Mouse (Mus musculus) heart, embryonic 11.5 days (tissue): ENCODE measurements around the gene Sox6. TPM values are rescaled to one million over a fixed set of nuclear protein-coding genes. Genes with fewer than 3 reads are reported as not detected.
A peak's percentile ranks its signal among the peaks of the same experiment; 100 is the strongest.
"Not testable (repeated sequence)": the region's sequence is repeated elsewhere in the genome, so short reads cannot be mapped to it uniquely, and the experiment has no call there.

Experiments
- ATAC-seq: fragments of 200-750 bp; cut with Nextera tagmentation; replicated peaks from 2 replicates; pipeline ENCODE4 v1.8.0; 2017; ENCODE audit warnings: moderate library complexity; ENCODE audit not compliant: insufficient number of reproducible peaks, low FRiP score, low TSS enrichment
- H3K27ac ChIP-seq: fragments of 300-500 bp; sonication (generic); 2 replicates; pipeline ENCODE4 v1.5.1; 2014; ENCODE audit warnings: mild to moderate bottlenecking, low read depth, low read length
- H3K27me3 ChIP-seq: fragments of 300-500 bp; sonication (generic); 2 replicates; pipeline ENCODE4 v1.6.1; 2014; ENCODE audit warnings: mild to moderate bottlenecking, low read length, mixed read lengths; ENCODE audit not compliant: control insufficient read depth, insufficient read depth
- H3K36me3 ChIP-seq: fragments of 300-500 bp; sonication (generic); 2 replicates; pipeline ENCODE4 v1.6.1; 2014; ENCODE audit warnings: mild to moderate bottlenecking, low read length, moderate library complexity, mixed read lengths; ENCODE audit not compliant: control insufficient read depth, insufficient read depth
- H3K4me1 ChIP-seq: fragments of 300-500 bp; sonication (generic); 2 replicates; pipeline ENCODE4 v1.6.1; 2014; ENCODE audit warnings: low read length; ENCODE audit not compliant: control insufficient read depth, insufficient read depth
- H3K4me2 ChIP-seq: fragments of 300-500 bp; sonication (generic); 2 replicates; pipeline ENCODE4 v1.6.1; 2014; ENCODE audit warnings: mild to moderate bottlenecking, moderate library complexity
- H3K4me3 ChIP-seq: fragments of 300-500 bp; sonication (generic); 2 replicates; pipeline ENCODE4 v1.5.1; 2014; ENCODE audit warnings: low read depth, low read length
- H3K9ac ChIP-seq: fragments of 300-500 bp; sonication (generic); 2 replicates; pipeline ENCODE4 v1.6.1; 2014; ENCODE audit warnings: mild to moderate bottlenecking, low read depth, low read length, moderate library complexity
- H3K9me3 ChIP-seq: fragments of 300-500 bp; sonication (generic); replicated peaks from 2 replicates; pipeline ENCODE4 v1.6.1; 2016; ENCODE audit warnings: low read length; ENCODE audit not compliant: control insufficient read depth
- WGBS: fragments of 180-500 bp; shearing (Covaris S2); extraction: QIAGEN DNeasy Blood & Tissue Kit; methylation state at CpG from one replicate; pipeline ENCODE4 v1.1.7; 2014; ENCODE audit not compliant: insufficient replicate concordance; 5-methylcytosine and 5-hydroxymethylcytosine counted together
- polyA plus RNA-seq: library from polyadenylated mRNA; unstranded; fragments of >200 nt; fragmentation: Nextera tagmentation; extraction: Ambion mirVana; gene quantifications from 2 replicates; pipeline ENCODE4 v1.2.1, GENCODE M21; 2014

The Sox6 gene
- 33.2 and 45.1 TPM in 2 replicates for polyA plus RNA-seq

DNA sequence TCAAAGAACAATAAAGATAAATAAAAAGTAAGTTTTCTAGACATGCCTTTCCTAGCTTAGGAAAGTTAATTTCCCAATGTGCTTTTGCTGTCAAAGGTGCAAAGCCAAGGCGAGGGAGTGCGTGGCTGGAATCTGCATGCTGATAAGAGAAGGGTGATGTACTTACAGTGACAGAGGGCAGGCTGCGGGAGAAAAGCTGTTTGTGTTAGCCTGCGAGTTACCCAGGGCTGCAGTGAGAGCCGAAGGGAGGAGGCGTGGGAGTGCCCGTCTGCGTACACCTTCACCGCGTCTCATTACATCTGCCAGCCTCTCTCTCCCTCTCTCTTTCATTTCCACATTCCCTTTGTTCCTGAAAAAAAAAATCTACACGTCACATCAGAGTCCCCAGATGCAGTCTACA, at the start of gene Sox6:
TSS of gene Sox6 (minus strand) at position 286 of the 400 bp plus-strand sequence.
- Histone ChIP-seq H3K4me3 (peak within 1 kb of the TSS; percentile 50), H3K9me3 (no peaks in the 10 kb centered on the region), H3K36me3 (no peaks in the 10 kb centered on the region), H3K27me3 (peaks cover 30% of the 10 kb centered on the region), H3K27ac (no peak within 1 kb of the TSS; the same call in 1 of the 2 replicates), H3K4me2 (peak within 1 kb of the TSS; percentile 97), H3K4me1 (peaks cover 7% of the 10 kb centered on the region; the same call in 1 of the 2 replicates), H3K9ac (peak within 1 kb of the TSS; percentile 54; the same call in 1 of the 2 replicates)
- 0% methylated on average over 11 of the region's 11 CpGs for WGBS
- ATAC-seq = no peak

DNA sequence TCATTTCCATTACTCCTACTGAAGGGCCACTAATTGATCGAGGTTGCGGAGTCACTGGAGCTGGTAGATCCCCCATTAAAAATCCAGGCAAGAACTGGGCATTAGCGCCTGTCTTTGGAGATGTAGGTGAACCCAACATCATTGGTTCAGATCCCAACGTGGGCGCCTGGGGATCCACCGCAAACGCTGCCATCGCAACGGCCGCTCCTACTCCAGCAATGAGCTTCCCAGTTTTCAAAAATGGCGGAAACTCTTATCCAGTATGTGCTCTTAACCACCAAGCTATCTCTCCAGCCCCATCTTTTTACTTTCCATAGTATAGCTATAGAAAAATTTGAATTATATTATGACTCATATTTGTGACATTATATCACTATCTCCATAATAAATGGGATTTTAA, 45.8 kb upstream of the Sox6 start, which contains the start of gene Gm4353:
TSS of gene Gm4353 (minus strand) at position 270 of the 400 bp plus-strand sequence.
- H3K9ac ChIP-seq, ATAC-seq, H3K4me3 ChIP-seq, H3K36me3 ChIP-seq, H3K9me3 ChIP-seq, H3K4me2 ChIP-seq, H3K4me1 ChIP-seq, H3K27ac ChIP-seq, H3K27me3 ChIP-seq: not testable (repeated sequence)
- 91% methylated on average over 11 of the region's 11 CpGs for WGBS

DNA sequence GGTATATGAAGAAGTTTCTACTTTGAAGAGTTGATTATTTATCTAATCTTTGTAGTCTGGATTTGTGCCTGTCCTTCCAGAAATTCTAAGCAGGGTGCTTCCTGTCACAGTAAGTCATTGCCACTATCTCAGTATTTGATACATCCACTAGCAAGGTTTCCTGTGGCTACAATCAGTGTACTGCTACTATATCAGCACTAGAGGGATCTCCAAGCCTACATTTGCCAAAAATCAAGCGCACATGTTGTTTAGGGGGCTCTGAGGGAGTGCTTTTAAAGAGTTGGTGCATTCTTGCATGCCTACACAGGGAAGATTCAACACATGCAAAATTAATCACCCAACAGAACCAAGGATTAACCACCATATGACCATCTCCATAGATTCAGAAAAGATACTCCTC, 22.1 kb upstream of the Sox6 start:
- no peaks in the 10 kb centered on the region for H3K27me3 ChIP-seq

DNA sequence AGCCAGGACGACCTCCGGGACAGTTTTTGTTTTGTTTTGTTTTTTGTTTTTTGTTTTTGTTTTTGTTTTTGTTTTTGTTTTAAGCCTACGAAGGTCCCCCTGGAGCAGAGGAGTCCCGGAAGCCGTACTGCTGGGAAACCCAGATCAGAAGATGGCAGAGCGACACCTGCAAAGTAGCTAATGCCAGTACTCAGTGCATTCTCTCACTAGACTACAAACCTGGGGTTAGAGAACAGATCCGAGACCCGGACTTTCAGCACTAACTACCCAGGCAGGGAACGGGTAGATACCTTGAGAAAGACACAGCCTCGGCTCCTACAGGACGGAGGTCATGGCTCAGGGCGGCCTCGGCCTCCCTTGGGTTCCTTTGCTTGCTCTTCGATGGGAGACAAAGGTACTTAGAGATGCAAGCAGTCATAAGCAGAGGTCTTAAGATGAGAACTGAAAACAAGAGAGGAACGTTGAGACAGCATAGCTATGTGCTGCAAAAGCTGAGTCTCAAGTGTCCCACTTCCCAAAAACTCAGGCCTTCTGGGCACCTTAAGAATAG, 1.9 kb upstream of the Sox6 start:
- H3K9me3 ChIP-seq = no peaks in the 10 kb centered on the region
- peak overlapping the region; percentile 97 for H3K4me2 ChIP-seq
- H3K9ac ChIP-seq = no peak overlapping the region
- 22% methylated on average over 15 of the region's 15 CpGs for WGBS
- H3K27me3 ChIP-seq = peaks cover 30% of the 10 kb centered on the region
- H3K4me3 ChIP-seq = peak overlapping the region; percentile 50
- no peak for ATAC-seq
- no peak overlapping the region for H3K27ac ChIP-seq
- H3K4me1 ChIP-seq = peaks cover 7% of the 10 kb centered on the region; the same call in 1 of the 2 replicates
- H3K36me3 ChIP-seq = no peaks in the 10 kb centered on the region

More for the DNA sequence above, 22.1 kb upstream of the Sox6 start:
- no peak for ATAC-seq
- no peak overlapping the region for H3K27ac ChIP-seq
- H3K4me3 ChIP-seq = no peak overlapping the region
- no peak overlapping the region for H3K4me2 ChIP-seq
- no peaks in the 10 kb centered on the region for H3K9me3 ChIP-seq
- no peaks in the 10 kb centered on the region for H3K4me1 ChIP-seq
- H3K9ac ChIP-seq = no peak overlapping the region
- 37% methylated on average over 1 of the region's 1 CpGs for WGBS
- no peaks in the 10 kb centered on the region for H3K36me3 ChIP-seq

DNA sequence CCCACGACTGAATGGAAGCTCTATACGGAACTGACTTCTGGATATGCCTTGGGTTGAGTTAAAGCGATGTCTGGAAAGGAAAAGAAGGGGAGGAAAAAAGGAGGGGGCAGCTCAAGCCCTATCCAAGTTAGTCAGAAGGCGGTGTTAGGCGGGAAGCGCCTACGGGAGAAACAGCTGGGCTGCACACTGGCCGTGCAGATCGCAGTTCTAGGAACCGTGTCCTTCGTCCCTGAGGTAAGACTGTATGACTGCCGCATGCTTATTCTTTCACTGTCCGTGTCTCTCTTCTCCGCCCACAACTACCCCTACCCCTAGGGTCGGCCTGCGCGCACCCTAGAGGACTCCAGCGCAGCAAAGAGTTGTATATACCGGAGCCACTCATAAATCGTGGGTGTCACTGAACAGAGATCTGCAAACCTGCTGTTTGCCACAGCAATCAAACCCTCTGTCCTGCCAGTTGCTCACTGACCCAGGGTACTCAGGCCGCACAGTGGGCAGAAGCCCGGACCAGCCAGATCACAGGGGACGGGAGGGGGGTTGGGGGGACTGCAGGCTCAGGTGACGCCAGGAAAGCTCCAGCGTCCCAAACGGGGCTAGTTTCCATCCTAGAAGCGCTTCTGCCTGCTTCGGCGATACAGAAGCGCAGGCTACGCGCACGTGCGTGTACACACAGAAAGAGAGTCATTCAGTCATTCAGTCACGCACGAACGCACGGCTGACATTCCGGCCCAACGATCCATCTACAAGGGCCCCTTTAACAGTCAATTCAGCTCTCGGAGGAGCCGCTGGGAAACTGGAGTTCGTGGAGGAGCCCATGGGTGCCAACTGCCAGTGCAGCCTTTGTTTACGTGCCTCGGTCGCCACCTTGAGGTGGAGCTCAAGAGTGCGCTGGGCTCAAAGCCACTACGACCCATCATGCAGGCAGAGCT, 1.2 kb upstream of the Sox6 start:
- H3K4me1 ChIP-seq = peaks cover 7% of the 10 kb centered on the region; the same call in 1 of the 2 replicates
- peak overlapping the region; percentile 36; the same call in 1 of the 2 replicates for H3K9ac ChIP-seq
- H3K27me3 ChIP-seq = peaks cover 30% of the 10 kb centered on the region
- H3K4me2 ChIP-seq = peak overlapping the region; percentile 97
- peak overlapping the region; percentile 50 for H3K4me3 ChIP-seq
- no peaks in the 10 kb centered on the region for H3K9me3 ChIP-seq
- under 1% methylated on average over 48 of the region's 48 CpGs for WGBS
- no peaks in the 10 kb centered on the region for H3K36me3 ChIP-seq
- H3K27ac ChIP-seq = no peak overlapping the region; the same call in 1 of the 2 replicates
- peak; percentile 72 for ATAC-seq

DNA sequence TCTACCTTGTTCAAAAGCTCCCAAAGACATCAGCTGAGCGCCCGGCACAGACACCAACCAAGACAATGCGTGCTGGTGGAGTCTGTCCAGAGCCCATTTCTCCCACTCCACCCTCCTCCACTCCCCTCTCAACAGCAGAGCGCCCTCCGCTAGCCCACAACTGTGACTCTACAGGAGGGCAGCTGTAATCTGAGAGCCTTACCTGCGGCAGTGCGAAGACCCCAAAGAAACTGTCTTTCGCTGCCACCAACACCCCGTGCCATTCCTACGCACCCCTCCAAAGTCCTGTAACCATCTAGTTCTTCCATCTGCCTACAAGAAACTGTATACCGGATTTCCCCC, 571 bp upstream of the Sox6 start, which contains the start of gene 1110004F10Rik:
TSS of gene 1110004F10Rik (plus strand) at position 202 of the 342 bp plus-strand sequence.
- Histone ChIP-seq H3K4me3 (peak within 1 kb of the TSS; percentile 50), H3K9ac (peak within 1 kb of the TSS; percentile 54; the same call in 1 of the 2 replicates), H3K27me3 (peaks cover 30% of the 10 kb centered on the region), H3K27ac (no peak within 1 kb of the TSS; the same call in 1 of the 2 replicates), H3K4me2 (peak within 1 kb of the TSS; percentile 97), H3K36me3 (no peaks in the 10 kb centered on the region), H3K4me1 (peaks cover 7% of the 10 kb centered on the region; the same call in 1 of the 2 replicates), H3K9me3 (no peaks in the 10 kb centered on the region)
- ATAC-seq = no peak
- WGBS = 1% methylated on average over 11 of the region's 11 CpGs

DNA sequence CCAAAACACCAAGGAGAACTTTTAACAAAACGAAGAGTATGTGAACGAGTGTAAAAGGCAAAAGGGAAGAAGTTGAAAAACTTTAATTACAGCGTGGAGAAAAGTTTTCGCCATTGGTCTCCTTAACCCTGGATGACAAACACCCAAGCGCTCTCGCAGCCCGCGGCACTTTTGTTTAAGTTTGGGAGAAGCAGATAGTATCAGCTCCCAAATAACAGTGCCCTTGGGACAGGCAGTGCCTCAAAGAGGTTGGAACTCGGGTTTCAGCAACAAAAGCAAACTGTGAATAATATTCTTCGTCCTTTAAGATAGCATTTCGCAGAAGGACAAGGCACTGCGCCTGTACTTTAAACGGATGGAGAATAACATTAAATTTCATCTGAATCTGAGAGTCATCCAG, 572 bp downstream of the Sox6 start:
- H3K9ac ChIP-seq = 0 out of 2 replicates have a peak overlapping the region, but pooled peaks have one; percentile 54
- ATAC-seq = no peak
- under 1% methylated on average over 13 of the region's 13 CpGs for WGBS
- H3K9me3 ChIP-seq = no peaks in the 10 kb centered on the region
- H3K4me2 ChIP-seq = peak overlapping the region; percentile 97
- H3K27me3 ChIP-seq = peaks cover 30% of the 10 kb centered on the region
- no peak overlapping the region for H3K27ac ChIP-seq
- H3K36me3 ChIP-seq = no peaks in the 10 kb centered on the region
- peak overlapping the region; percentile 50 for H3K4me3 ChIP-seq
- H3K4me1 ChIP-seq = peaks cover 7% of the 10 kb centered on the region; the same call in 1 of the 2 replicates
